Mouse (Mus musculus): Measurements from ENCODE around the gene Pi16. TPM values are rescaled to one million over a fixed set of nuclear protein-coding genes. Genes with fewer than 3 reads are reported as not detected.

Gene Pi16
- polyA plus RNA-seq, 1 experiment, result 171 TPM

DNA sequence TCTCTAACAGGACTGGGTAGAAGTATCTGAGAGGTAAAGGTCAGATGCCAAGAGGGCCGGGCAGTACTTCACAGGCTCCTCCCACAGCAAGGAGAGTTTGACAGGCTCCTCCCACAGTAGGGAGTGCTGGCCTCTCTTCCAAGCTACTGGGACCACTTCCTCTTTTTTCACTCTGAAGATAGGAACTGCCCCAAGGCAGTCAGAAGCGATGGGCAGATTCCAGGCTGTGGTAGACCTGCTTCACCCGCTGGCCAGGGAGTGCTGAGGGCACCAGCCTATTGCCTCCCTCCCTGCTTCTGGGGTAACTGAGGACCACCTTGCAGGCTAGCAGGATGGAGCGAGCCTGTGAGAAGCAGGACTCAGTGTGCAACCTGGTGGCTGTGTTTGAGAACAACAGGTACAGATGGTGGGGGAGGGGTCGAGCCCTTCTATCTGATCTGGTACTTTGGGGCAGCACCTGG is 43.3 kb downstream of the Pi16 start, which contains the start of gene Fgd2:
TSS of gene Fgd2 (plus strand) at position 154 of the 461 bp plus-strand sequence.
- TF ChIP-seq POLR2A (IDR thresholded peaks at IDR 0.05; ENCODE audit: borderline replicate concordance, control insufficient read depth, low read depth, low read length) (peak; percentile 47; the same call in 1 of the 2 replicates), CTCF (IDR thresholded peaks at IDR 0.05; ENCODE audit: control insufficient read depth, insufficient read depth, low read length) (no peak; the same call in 1 of the 2 replicates)
- Histone ChIP-seq H3K4me1 (ENCODE audit: control insufficient read depth, insufficient read depth, low read length) (peaks cover 11% of the 10 kb centered on the region), H3K4me3 (replicated peaks; ENCODE audit: control insufficient read depth, low read depth, low read length) (peak within 1 kb of the TSS; percentile 66), H3K27ac (ENCODE audit: control insufficient read depth, insufficient read depth, low read depth, low read length, poor library complexity) (peak within 1 kb of the TSS; percentile 35)
- WGBS, result 2% methylated on average over 5 of the region's 5 CpGs

DNA sequence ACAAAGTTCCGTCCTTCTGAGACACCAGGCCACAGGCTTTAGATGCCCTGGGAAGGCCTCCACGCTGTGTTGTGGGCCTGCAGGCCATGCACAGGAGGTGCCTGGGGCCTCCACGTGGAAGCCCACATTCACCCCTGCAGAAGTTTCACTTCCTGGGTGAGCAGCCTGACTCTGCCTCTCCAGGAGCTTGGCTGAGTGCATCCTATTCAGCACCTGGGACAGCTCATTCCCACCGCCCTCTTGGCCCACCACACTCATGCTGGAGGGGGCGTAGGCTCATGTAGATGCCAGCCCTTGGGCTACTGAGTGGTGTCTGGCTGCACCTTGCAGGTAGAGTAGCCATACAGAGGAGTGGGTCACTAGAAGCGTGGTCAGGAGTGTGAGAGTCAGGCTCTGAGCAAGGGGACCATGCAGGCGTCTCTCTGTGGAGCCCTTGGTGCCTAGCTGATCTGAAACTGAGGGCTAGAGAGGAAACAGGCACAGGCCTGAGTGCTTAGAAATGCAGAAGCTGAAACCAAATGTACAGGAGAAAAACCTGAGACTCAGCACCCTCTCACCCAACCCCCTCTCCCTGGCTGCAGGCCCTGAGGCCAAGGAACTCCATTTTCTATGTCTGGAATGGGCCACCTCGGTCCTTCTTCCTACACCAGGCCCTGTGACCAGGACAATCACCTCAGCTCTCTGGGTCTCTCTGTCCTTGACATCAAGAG is 44.7 kb downstream of the Pi16 start:
- WGBS, result 16% methylated on average over 8 of the region's 8 CpGs
- Histone ChIP-seq H3K4me1 (ENCODE audit: control insufficient read depth, insufficient read depth, low read length) (peaks cover 11% of the 10 kb centered on the region), H3K27ac (ENCODE audit: control insufficient read depth, insufficient read depth, low read depth, low read length, poor library complexity) (peak overlapping the region; percentile 31), H3K4me3 (replicated peaks; ENCODE audit: control insufficient read depth, low read depth, low read length) (peak overlapping the region; percentile 66)
- TF ChIP-seq POLR2A (IDR thresholded peaks at IDR 0.05; ENCODE audit: borderline replicate concordance, control insufficient read depth, low read depth, low read length), result no peak
- TF ChIP-seq CTCF (IDR thresholded peaks at IDR 0.05; ENCODE audit: control insufficient read depth, insufficient read depth, low read length), result no peak

DNA sequence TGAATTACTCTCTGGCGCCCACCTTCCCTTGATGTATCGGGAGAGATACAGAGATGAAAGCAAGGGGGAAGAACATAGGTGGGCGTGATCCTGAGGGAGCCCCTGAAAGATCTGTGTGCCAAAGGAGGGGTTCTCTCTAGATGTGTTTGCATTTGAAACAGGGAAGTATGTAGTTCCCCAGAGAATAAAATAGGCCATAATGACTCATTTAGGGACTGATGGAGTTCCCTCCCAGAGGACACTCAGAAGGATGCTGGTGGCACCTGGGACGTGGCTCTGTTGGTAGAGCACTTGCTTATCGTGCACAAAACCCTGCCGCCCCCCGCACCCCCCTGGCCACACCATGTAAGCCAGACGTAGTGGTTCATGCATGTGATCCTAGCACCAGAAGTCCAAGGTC is 45.6 kb downstream of the Pi16 start:
- TF ChIP-seq POLR2A (IDR thresholded peaks at IDR 0.05; ENCODE audit: borderline replicate concordance, control insufficient read depth, low read depth, low read length) (no peak), CTCF (IDR thresholded peaks at IDR 0.05; ENCODE audit: control insufficient read depth, insufficient read depth, low read length) (no peak)
- Histone ChIP-seq H3K27ac (ENCODE audit: control insufficient read depth, insufficient read depth, low read depth, low read length, poor library complexity) (no peak overlapping the region; the same call in 1 of the 2 replicates), H3K4me3 (replicated peaks; ENCODE audit: control insufficient read depth, low read depth, low read length) (no peak overlapping the region), H3K4me1 (ENCODE audit: control insufficient read depth, insufficient read depth, low read length) (peaks cover 11% of the 10 kb centered on the region)
- WGBS, result 69% methylated on average over 8 of the region's 8 CpGs

DNA sequence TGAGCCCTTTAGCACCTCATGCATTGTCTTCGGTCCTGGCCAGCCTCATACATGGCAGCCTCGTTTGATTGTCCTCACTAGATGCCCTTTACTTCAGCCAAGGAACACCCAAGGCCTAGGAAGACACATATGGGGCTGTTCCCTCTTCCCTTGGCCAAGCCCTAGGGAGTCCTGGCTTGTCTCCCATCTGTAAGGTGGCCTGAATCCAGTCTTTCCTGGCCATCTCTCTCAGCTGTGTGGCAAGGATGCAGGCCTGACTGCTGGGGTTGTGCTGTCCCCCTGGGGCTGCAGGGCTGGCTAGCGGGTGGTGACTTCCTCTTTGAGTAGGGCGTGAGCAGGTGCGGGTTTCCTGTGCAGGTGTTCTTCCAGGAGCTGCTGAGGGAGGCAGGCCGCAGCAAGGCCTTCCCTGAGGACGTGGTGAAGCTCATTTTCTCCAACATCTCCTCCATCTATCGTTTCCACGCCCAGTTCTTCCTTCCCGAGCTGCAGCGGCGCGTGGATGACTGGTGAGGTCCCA is 47.7 kb downstream of the Pi16 start:
- peak overlapping the region; percentile 30 for H3K27ac ChIP-seq (ENCODE audit: control insufficient read depth, insufficient read depth, low read depth, low read length, poor library complexity)
- H3K4me3 ChIP-seq (replicated peaks; ENCODE audit: control insufficient read depth, low read depth, low read length), result no peak overlapping the region

DNA sequence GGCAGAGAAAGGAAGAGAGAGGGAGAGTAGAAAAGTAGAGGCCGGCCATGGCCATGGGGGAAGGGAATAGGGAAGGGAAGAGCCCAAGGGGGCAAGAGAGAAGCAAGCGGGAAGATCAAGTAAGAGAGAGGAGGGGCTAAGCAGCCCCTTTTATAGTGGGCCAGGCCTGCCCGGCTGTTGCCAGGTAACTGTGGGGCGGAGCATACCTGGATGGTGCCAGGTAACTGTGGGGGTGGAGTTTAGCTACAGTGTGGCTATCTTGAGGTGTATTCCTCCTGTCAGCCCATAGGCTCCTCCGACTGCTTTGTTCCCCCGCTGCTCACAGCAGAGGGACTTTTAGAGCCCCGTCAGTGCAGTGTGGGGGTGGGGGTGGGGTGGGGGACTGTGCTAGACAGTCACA is 51.2 kb downstream of the Pi16 start:
- peaks cover 8% of the 10 kb centered on the region; the same call in 1 of the 2 replicates for H3K4me1 ChIP-seq (ENCODE audit: control insufficient read depth, insufficient read depth, low read length)
- TF ChIP-seq POLR2A (IDR thresholded peaks at IDR 0.05; ENCODE audit: borderline replicate concordance, control insufficient read depth, low read depth, low read length), result no peak
- TF ChIP-seq CTCF (IDR thresholded peaks at IDR 0.05; ENCODE audit: control insufficient read depth, insufficient read depth, low read length), result no peak
- WGBS, result 85% methylated on average over 7 of the region's 7 CpGs
- no peak overlapping the region for H3K4me3 ChIP-seq (replicated peaks; ENCODE audit: control insufficient read depth, low read depth, low read length)
- H3K27ac ChIP-seq (ENCODE audit: control insufficient read depth, insufficient read depth, low read depth, low read length, poor library complexity), result no peak overlapping the region

More for the DNA sequence above, 47.7 kb downstream of the Pi16 start:
- peak; percentile 40; the same call in 1 of the 2 replicates for TF ChIP-seq POLR2A (IDR thresholded peaks at IDR 0.05; ENCODE audit: borderline replicate concordance, control insufficient read depth, low read depth, low read length)
- TF ChIP-seq CTCF (IDR thresholded peaks at IDR 0.05; ENCODE audit: control insufficient read depth, insufficient read depth, low read length), result no peak
- WGBS, result 43% methylated on average over 13 of the region's 13 CpGs
- peaks cover 11% of the 10 kb centered on the region for H3K4me1 ChIP-seq (ENCODE audit: control insufficient read depth, insufficient read depth, low read length)

DNA sequence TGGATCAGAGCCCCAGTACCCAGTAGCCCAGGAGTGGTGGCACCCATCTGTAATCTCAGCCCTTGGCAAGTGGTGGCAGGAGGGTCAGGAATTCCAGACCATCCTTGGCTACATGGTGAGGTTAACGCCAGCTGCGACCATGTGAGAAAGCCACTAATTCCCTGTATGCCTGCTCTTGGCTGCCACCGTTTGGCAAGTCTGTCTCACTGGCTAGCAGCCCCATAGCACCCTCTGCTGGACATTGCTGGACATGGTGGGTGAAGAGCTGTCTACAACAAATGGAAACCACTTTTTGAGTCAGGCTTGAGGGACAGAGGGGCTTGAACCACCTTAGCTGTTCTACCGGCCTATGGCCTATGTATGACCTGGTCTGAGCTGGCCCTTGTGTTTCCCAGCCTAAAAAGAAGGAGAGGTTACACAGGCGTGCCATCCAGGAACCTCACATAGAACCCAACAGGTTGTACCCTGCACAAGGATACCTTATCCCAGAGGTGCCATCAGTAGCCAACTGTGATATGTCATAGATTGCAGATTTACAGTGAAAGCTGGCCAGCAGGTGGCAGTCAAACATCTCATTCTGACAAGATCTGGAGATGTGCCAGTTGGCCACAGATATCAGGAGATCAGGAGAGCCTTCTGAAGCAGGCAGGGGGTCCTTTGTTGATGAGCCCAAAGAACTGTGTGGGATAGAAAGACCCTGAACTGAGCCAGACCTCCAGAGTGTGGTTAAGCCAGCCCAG is 53.7 kb downstream of the Pi16 start:
- peak; percentile 100 for TF ChIP-seq CTCF (IDR thresholded peaks at IDR 0.05; ENCODE audit: control insufficient read depth, insufficient read depth, low read length)
- TF ChIP-seq POLR2A (IDR thresholded peaks at IDR 0.05; ENCODE audit: borderline replicate concordance, control insufficient read depth, low read depth, low read length), result no peak
- WGBS, result 17% methylated on average over 5 of the region's 5 CpGs
- H3K4me3 ChIP-seq (replicated peaks; ENCODE audit: control insufficient read depth, low read depth, low read length), result no peak overlapping the region

DNA sequence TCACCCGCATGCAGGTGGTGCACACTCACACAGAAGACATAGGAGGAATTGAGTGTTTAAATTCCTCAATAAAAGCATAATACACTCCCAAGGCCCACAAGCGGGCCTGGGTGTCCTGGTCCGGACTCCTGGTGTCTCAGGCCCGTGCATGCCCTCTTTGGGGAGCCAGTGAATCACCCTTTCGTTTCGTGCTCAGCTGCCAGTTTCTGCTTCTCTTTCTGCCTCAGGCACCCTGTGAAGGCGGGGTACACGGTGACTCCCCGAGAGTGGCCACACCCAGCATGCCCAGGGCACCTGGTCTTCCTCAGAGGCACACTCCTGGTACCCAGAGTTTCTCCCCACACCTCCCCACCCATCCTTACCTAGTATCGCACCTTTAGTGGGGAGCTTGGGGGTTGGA is 58.4 kb downstream of the Pi16 start:
- no peak for TF ChIP-seq CTCF (IDR thresholded peaks at IDR 0.05; ENCODE audit: control insufficient read depth, insufficient read depth, low read length)
- no peak for TF ChIP-seq POLR2A (IDR thresholded peaks at IDR 0.05; ENCODE audit: borderline replicate concordance, control insufficient read depth, low read depth, low read length)
- WGBS, result 75% methylated on average over 10 of the region's 10 CpGs

More for the DNA sequence above, 53.7 kb downstream of the Pi16 start:
- Histone ChIP-seq H3K27ac (ENCODE audit: control insufficient read depth, insufficient read depth, low read depth, low read length, poor library complexity) (no peak overlapping the region), H3K4me1 (ENCODE audit: control insufficient read depth, insufficient read depth, low read length) (no peaks in the 10 kb centered on the region)

DNA sequence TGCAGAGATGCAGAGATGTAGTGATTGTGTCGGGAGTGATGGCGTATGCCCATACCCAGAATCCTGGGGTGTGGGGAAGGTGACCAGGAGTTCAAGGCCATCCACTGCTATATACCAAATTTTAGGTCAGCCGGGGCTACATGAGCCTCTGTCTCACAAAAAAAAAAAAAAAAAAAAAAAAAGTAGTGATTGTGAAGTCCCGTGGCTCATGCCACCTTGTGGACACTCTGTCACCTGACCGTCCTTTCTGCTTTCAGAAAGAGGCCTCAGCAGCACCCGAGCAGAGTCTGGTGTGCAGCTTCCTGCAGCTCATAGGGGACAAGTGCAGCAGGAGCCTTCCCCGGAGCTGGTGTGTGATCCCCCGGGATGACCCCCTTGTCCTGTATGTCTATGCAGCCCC is 60.6 kb downstream of the Pi16 start:
- H3K4me3 ChIP-seq (replicated peaks; ENCODE audit: control insufficient read depth, low read depth, low read length), result no peak overlapping the region
- 68% methylated on average over 8 of the region's 8 CpGs for WGBS
- no peak overlapping the region for H3K27ac ChIP-seq (ENCODE audit: control insufficient read depth, insufficient read depth, low read depth, low read length, poor library complexity)

More for the DNA sequence above, 58.4 kb downstream of the Pi16 start:
- H3K27ac ChIP-seq (ENCODE audit: control insufficient read depth, insufficient read depth, low read depth, low read length, poor library complexity), result no peak overlapping the region
- H3K4me3 ChIP-seq (replicated peaks; ENCODE audit: control insufficient read depth, low read depth, low read length), result no peak overlapping the region
- H3K4me1 ChIP-seq (ENCODE audit: control insufficient read depth, insufficient read depth, low read length), result no peaks in the 10 kb centered on the region

More for the DNA sequence above, 60.6 kb downstream of the Pi16 start:
- TF ChIP-seq CTCF (IDR thresholded peaks at IDR 0.05; ENCODE audit: control insufficient read depth, insufficient read depth, low read length), result no peak
- no peaks in the 10 kb centered on the region; the same call in 1 of the 2 replicates for H3K4me1 ChIP-seq (ENCODE audit: control insufficient read depth, insufficient read depth, low read length)

Other genes with a start within 250 kb of the Pi16 start
- 5.2 and 27.7 TPM in 2 replicates for gene Cdkn1a, start 226.7 kb upstream of the Pi16 start, polyA plus RNA-seq (2011; ENCODE audit: insufficient read depth, insufficient read length, low replicate concordance, missing spikeins)
- 217 and 514 TPM in 2 replicates for gene Rab44, start 203.5 kb upstream of the Pi16 start, polyA plus RNA-seq (2011; ENCODE audit: insufficient read depth, insufficient read length, low replicate concordance, missing spikeins)
- gene Cpne5, start 79.5 kb upstream of the Pi16 start, polyA plus RNA-seq (2011; ENCODE audit: insufficient read depth, insufficient read length, low replicate concordance, missing spikeins), result 0.50 and 0.92 TPM in 2 replicates
- 36.2 and 51.6 TPM in 2 replicates for gene Ppil1, start 53.5 kb upstream of the Pi16 start, polyA plus RNA-seq (2011; ENCODE audit: insufficient read depth, insufficient read length, low replicate concordance, missing spikeins)
- gene BC004004, start 48.9 kb upstream of the Pi16 start, polyA plus RNA-seq (2011; ENCODE audit: insufficient read depth, insufficient read length, low replicate concordance, missing spikeins), result 35.1 and 81.6 TPM in 2 replicates
- gene Mtch1, start 30.3 kb downstream of the Pi16 start, polyA plus RNA-seq (2011; ENCODE audit: insufficient read depth, insufficient read length, low replicate concordance, missing spikeins), result 111 and 170 TPM in 2 replicates
- 25.2 and 41.8 TPM in 2 replicates for gene Fgd2, start 43.2 kb downstream of the Pi16 start, polyA plus RNA-seq (2011; ENCODE audit: insufficient read depth, insufficient read length, low replicate concordance, missing spikeins)
- gene Pim1, start 173.1 kb downstream of the Pi16 start, polyA plus RNA-seq (2011; ENCODE audit: insufficient read depth, insufficient read length, low replicate concordance, missing spikeins), result 172 and 208 TPM in 2 replicates
- 0.65 TPM in 1 of 2 replicates, not detected in the other for gene Gm17657, start 232.0 kb downstream of the Pi16 start, polyA plus RNA-seq (2011; ENCODE audit: insufficient read depth, insufficient read length, low replicate concordance, missing spikeins)
- gene Tbc1d22b, start 232.1 kb downstream of the Pi16 start, polyA plus RNA-seq (2011; ENCODE audit: insufficient read depth, insufficient read length, low replicate concordance, missing spikeins), result 4.1 and 9.9 TPM in 2 replicates
- not detected in 2 replicates for gene Tmem217, start 234.7 kb downstream of the Pi16 start, polyA plus RNA-seq (2011; ENCODE audit: insufficient read depth, insufficient read length, low replicate concordance, missing spikeins)

Measured in bone marrow, adult 2 months (tissue).